Mouse (Mus musculus): ENCODE data around the gene Ccdc181. TPM values are rescaled to one million over a fixed set of nuclear protein-coding genes. Genes with fewer than 3 reads are reported as not detected.

The Ccdc181 gene
- polyA plus RNA-seq, 1 experiment from 2014 or later, result 11.5 TPM

- ATAC-seq (ENCODE audit: insufficient read depth, low FRiP score), result no peak
- Histone ChIP-seq H3K4me3 (replicated peaks; ENCODE audit: low read length) (no peak overlapping the region), H3K4me1 (ENCODE audit: control insufficient read depth, insufficient read depth, low read length) (no peaks in the 10 kb centered on the region), H3K27ac (ENCODE audit: low read length) (no peak overlapping the region), H3K9ac (ENCODE audit: low read length) (no peak overlapping the region), H3K9me3 (replicated peaks; ENCODE audit: control insufficient read depth, low read length) (no peaks in the 10 kb centered on the region), H3K27me3 (ENCODE audit: control insufficient read depth, insufficient read depth, low read length) (no peaks in the 10 kb centered on the region), H3K36me3 (ENCODE audit: control insufficient read depth, insufficient read depth, low read length) (no peaks in the 10 kb centered on the region; the same call in 1 of the 2 replicates), H3K4me2 (ENCODE audit: low read depth, low read length) (no peak overlapping the region)
- WGBS, result 86% methylated on average over 4 of the region's 4 CpGs
Measured at GRCm38 (mm10) chr1:164335846-164336245, 60.5 kb downstream of the Ccdc181 start.

Other genes with a start within 250 kb of the Ccdc181 start
- gene Sele, start 227.4 kb upstream of the Ccdc181 start, polyA plus RNA-seq (2015; fragmentation: Nextera tagmentation; extraction: Ambion mirVana), result 0.05 TPM in 1 of 2 replicates, not detected in the other
- 3.3 and 4.7 TPM in 2 replicates for gene Sell, start 213.6 kb upstream of the Ccdc181 start, polyA plus RNA-seq (2015; fragmentation: Nextera tagmentation; extraction: Ambion mirVana)
- gene Selp, start 160.3 kb upstream of the Ccdc181 start, polyA plus RNA-seq (2015; fragmentation: Nextera tagmentation; extraction: Ambion mirVana), result 0.26 and 0.29 TPM in 2 replicates
- 1.3 and 1.8 TPM in 2 replicates for gene F5, start 123.7 kb upstream of the Ccdc181 start, polyA plus RNA-seq (2015; fragmentation: Nextera tagmentation; extraction: Ambion mirVana)
- gene Slc19a2, start 26.5 kb upstream of the Ccdc181 start, polyA plus RNA-seq (2015; fragmentation: Nextera tagmentation; extraction: Ambion mirVana), result 15.3 and 15.9 TPM in 2 replicates
- 30.3 and 33.8 TPM in 2 replicates for gene Nme7, start 28.5 kb downstream of the Ccdc181 start, polyA plus RNA-seq (2015; fragmentation: Nextera tagmentation; extraction: Ambion mirVana)
- gene Blzf1, start 31.9 kb downstream of the Ccdc181 start, polyA plus RNA-seq (2015; fragmentation: Nextera tagmentation; extraction: Ambion mirVana), result 34.3 and 39.2 TPM in 2 replicates
- gene Atp1b1, start 182.8 kb downstream of the Ccdc181 start, polyA plus RNA-seq (2015; fragmentation: Nextera tagmentation; extraction: Ambion mirVana), result 129 and 135 TPM in 2 replicates

Measured in stomach, embryonic 16.5 days (tissue).